Mouse (Mus musculus) heart, embryonic 15.5 days (tissue): ENCODE results near the gene Zfhx2. TPM values are rescaled to one million over a fixed set of nuclear protein-coding genes. Genes with fewer than 3 reads are reported as not detected.

Experiments used
- ATAC-seq: fragments of 200-750 bp; cut with Nextera tagmentation; replicated peaks from 2 replicates; pipeline ENCODE4 v1.8.0; 2017; ENCODE audit warnings: low read depth, moderate TSS enrichment; ENCODE audit not compliant: insufficient number of reproducible peaks, insufficient read depth, low FRiP score
- H3K27ac ChIP-seq: fragments of 300-500 bp; sonication (generic); 2 replicates; pipeline ENCODE4 v1.5.1; 2015; ENCODE audit warnings: mild to moderate bottlenecking, inconsistent platforms
- H3K27me3 ChIP-seq: fragments of 300-500 bp; sonication (generic); 2 replicates; pipeline ENCODE4 v1.6.1; 2015; ENCODE audit warnings: inconsistent platforms
- H3K36me3 ChIP-seq: fragments of 300-500 bp; sonication (generic); 2 replicates; pipeline ENCODE4 v1.6.1; 2015; ENCODE audit warnings: mild to moderate bottlenecking, inconsistent platforms
- H3K4me1 ChIP-seq: fragments of 300-500 bp; sonication (generic); replicated peaks from 2 replicates; pipeline ENCODE4 v1.6.1; 2015; ENCODE audit warnings: inconsistent platforms
- H3K4me2 ChIP-seq: fragments of 300-500 bp; sonication (generic); 2 replicates; pipeline ENCODE4 v1.6.1; 2015; ENCODE audit warnings: inconsistent platforms, mild to moderate bottlenecking, moderate library complexity
- H3K4me3 ChIP-seq: fragments of 300-500 bp; sonication (generic); 2 replicates; pipeline ENCODE4 v1.5.1; 2015; ENCODE audit warnings: mild to moderate bottlenecking, inconsistent platforms
- H3K9ac ChIP-seq: fragments of 300-500 bp; sonication (generic); 2 replicates; pipeline ENCODE4 v1.6.1; 2015; ENCODE audit warnings: mild to moderate bottlenecking, inconsistent platforms
- H3K9me3 ChIP-seq: fragments of 300-500 bp; sonication (generic); replicated peaks from 2 replicates; pipeline ENCODE4 v1.6.1; 2016; ENCODE audit warnings: inconsistent platforms
- WGBS: fragments of 180-500 bp; shearing (Covaris S2); methylation state at CpG from one replicate; pipeline ENCODE4 v1.1.7; 2015; ENCODE audit warnings: mixed read lengths; 5-methylcytosine and 5-hydroxymethylcytosine counted together
- polyA plus RNA-seq: library from polyadenylated mRNA; unstranded; fragments of >200 nt; fragmentation: Nextera tagmentation; extraction: Ambion mirVana; gene quantifications from 2 replicates; pipeline ENCODE4 v1.2.1, GENCODE M21; 2015

Zfhx2 gene
- polyA plus RNA-seq, 1 experiment from 2014 or later: 2.6 TPM

GRCm38 (mm10) chr14:55114759-55115701, 22.9 kb upstream of the Zfhx2 start:
- peak; percentile 44; the same call in 1 of the 2 replicates for ATAC-seq
- WGBS: under 1% methylated on average over 72 of the region's 78 CpGs
- H3K27me3 ChIP-seq: peaks cover 77% of the 10 kb centered on the region
- peak overlapping the region; percentile 56 for H3K9ac ChIP-seq
- peak overlapping the region; percentile 63 for H3K4me3 ChIP-seq
- H3K27ac ChIP-seq: no peak overlapping the region
- peaks cover 32% of the 10 kb centered on the region for H3K4me1 ChIP-seq
- no peaks in the 10 kb centered on the region for H3K9me3 ChIP-seq
- peak overlapping the region; percentile 99 for H3K4me2 ChIP-seq
- no peaks in the 10 kb centered on the region for H3K36me3 ChIP-seq

GRCm38 (mm10) chr14:55113975-55114645, 22.0 kb upstream of the Zfhx2 start:
- no peak for ATAC-seq
- Histone ChIP-seq H3K27ac (no peak overlapping the region), H3K9ac (no peak overlapping the region), H3K4me3 (peak overlapping the region; percentile 63), H3K9me3 (no peaks in the 10 kb centered on the region), H3K27me3 (peaks cover 86% of the 10 kb centered on the region), H3K36me3 (no peaks in the 10 kb centered on the region), H3K4me2 (peak overlapping the region; percentile 99), H3K4me1 (peaks cover 38% of the 10 kb centered on the region)
- 10% methylated on average over 26 of the region's 26 CpGs for WGBS

GRCm38 (mm10) chr14:55113351-55113974, 21.3 kb upstream of the Zfhx2 start:
- peaks cover 91% of the 10 kb centered on the region for H3K27me3 ChIP-seq
- no peak overlapping the region for H3K27ac ChIP-seq
- ATAC-seq: no peak
- no peak overlapping the region for H3K9ac ChIP-seq
- peak overlapping the region; percentile 27; the same call in 1 of the 2 replicates for H3K4me2 ChIP-seq
- 58% methylated on average over 51 of the region's 51 CpGs for WGBS
- H3K4me1 ChIP-seq: peaks cover 40% of the 10 kb centered on the region
- no peaks in the 10 kb centered on the region for H3K36me3 ChIP-seq
- no peaks in the 10 kb centered on the region for H3K9me3 ChIP-seq
- H3K4me3 ChIP-seq: 0 out of 2 replicates have a peak overlapping the region, but pooled peaks have one; percentile 8

GRCm38 (mm10) chr14:55111720-55112119, 19.6 kb upstream of the Zfhx2 start:
- no peak overlapping the region for H3K4me2 ChIP-seq
- no peaks in the 10 kb centered on the region for H3K9me3 ChIP-seq
- no peak for ATAC-seq
- no peak overlapping the region for H3K4me3 ChIP-seq
- 65% methylated on average over 2 of the region's 2 CpGs for WGBS
- no peak overlapping the region for H3K27ac ChIP-seq
- H3K4me1 ChIP-seq: peaks cover 37% of the 10 kb centered on the region
- H3K9ac ChIP-seq: no peak overlapping the region
- no peaks in the 10 kb centered on the region for H3K36me3 ChIP-seq
- H3K27me3 ChIP-seq: peaks cover 88% of the 10 kb centered on the region

GRCm38 (mm10) chr14:55110076-55110475, 18.0 kb upstream of the Zfhx2 start:
- Histone ChIP-seq H3K4me1 (peaks cover 34% of the 10 kb centered on the region), H3K4me2 (no peak overlapping the region), H3K4me3 (no peak overlapping the region), H3K27ac (no peak overlapping the region), H3K9me3 (no peaks in the 10 kb centered on the region), H3K36me3 (no peaks in the 10 kb centered on the region), H3K9ac (no peak overlapping the region), H3K27me3 (peaks cover 72% of the 10 kb centered on the region)
- ATAC-seq: no peak
- 24% methylated on average over 9 of the region's 9 CpGs for WGBS

- WGBS: 14% methylated on average over 21 of the region's 21 CpGs
- Histone ChIP-seq H3K4me1 (peaks cover 28% of the 10 kb centered on the region), H3K4me3 (no peak overlapping the region), H3K9ac (no peak overlapping the region), H3K27ac (no peak overlapping the region), H3K4me2 (no peak overlapping the region), H3K9me3 (no peaks in the 10 kb centered on the region), H3K36me3 (no peaks in the 10 kb centered on the region), H3K27me3 (peaks cover 66% of the 10 kb centered on the region)
- ATAC-seq: no peak; the same call in 1 of the 2 replicates
Measured at GRCm38 (mm10) chr14:55109048-55109873, 17.1 kb upstream of the Zfhx2 start.

GRCm38 (mm10) chr14:55108202-55108870, 16.2 kb upstream of the Zfhx2 start:
- Histone ChIP-seq H3K4me1 (peaks cover 22% of the 10 kb centered on the region), H3K27me3 (peaks cover 59% of the 10 kb centered on the region), H3K4me3 (no peak overlapping the region), H3K4me2 (no peak overlapping the region), H3K9me3 (no peaks in the 10 kb centered on the region), H3K9ac (no peak overlapping the region), H3K27ac (no peak overlapping the region), H3K36me3 (no peaks in the 10 kb centered on the region)
- no peak; the same call in 1 of the 2 replicates for ATAC-seq
- WGBS: 39% methylated on average over 9 of the region's 9 CpGs

- Histone ChIP-seq H3K9me3 (no peaks in the 10 kb centered on the region), H3K4me1 (peaks cover 22% of the 10 kb centered on the region), H3K27me3 (peaks cover 48% of the 10 kb centered on the region), H3K36me3 (no peaks in the 10 kb centered on the region; the same call in 1 of the 2 replicates), H3K4me2 (no peak overlapping the region), H3K4me3 (no peak overlapping the region), H3K9ac (no peak overlapping the region), H3K27ac (no peak overlapping the region)
- WGBS: 79% methylated on average over 8 of the region's 8 CpGs
- no peak for ATAC-seq
Measured at GRCm38 (mm10) chr14:55106990-55107389, 14.9 kb upstream of the Zfhx2 start.

GRCm38 (mm10) chr14:55105836-55106809, 14.0 kb upstream of the Zfhx2 start, which contains the start of gene Ap1g2:
Gene Ap1g2 (minus strand): TSS chr14:55106593.
- WGBS: under 1% methylated on average over 39 of the region's 39 CpGs
- no peaks in the 10 kb centered on the region; the same call in 1 of the 2 replicates for H3K36me3 ChIP-seq
- peaks cover 22% of the 10 kb centered on the region for H3K4me1 ChIP-seq
- ATAC-seq: peak; percentile 76
- H3K9ac ChIP-seq: peak within 1 kb of the TSS; percentile 53
- H3K4me3 ChIP-seq: peak within 1 kb of the TSS; percentile 60
- peaks cover 39% of the 10 kb centered on the region for H3K27me3 ChIP-seq
- peak within 1 kb of the TSS; percentile 93 for H3K4me2 ChIP-seq
- H3K27ac ChIP-seq: peak within 1 kb of the TSS; percentile 71
- no peaks in the 10 kb centered on the region for H3K9me3 ChIP-seq
